Mouse (Mus musculus) kidney, postnatal 0 days (tissue): Measurements from ENCODE around the gene Csrp2. TPM values are rescaled to one million over a fixed set of nuclear protein-coding genes. Genes with fewer than 3 reads are reported as not detected.

Experiments used
- ATAC-seq: fragments of 200-750 bp; cut with Nextera tagmentation; replicated peaks from 2 replicates; pipeline ENCODE4 v1.8.0; 2017; ENCODE audit warnings: low read depth, moderate number of reproducible peaks, moderate TSS enrichment, moderate library complexity; ENCODE audit not compliant: low FRiP score
- DNase-seq: peaks from one replicate; pipeline ENCODE4 v3.0.0-alpha.2; 2016; ENCODE audit warnings: low spot score
- H3K27ac ChIP-seq: fragments of 300-500 bp; sonication (generic); 2 replicates; pipeline ENCODE4 v1.5.1; 2014; ENCODE audit warnings: mild to moderate bottlenecking
- H3K27me3 ChIP-seq: fragments of 300-500 bp; sonication (generic); 2 replicates; pipeline ENCODE4 v1.6.1; 2014; ENCODE audit warnings: low read length, mixed read lengths; ENCODE audit not compliant: insufficient read depth
- H3K36me3 ChIP-seq: fragments of 300-500 bp; sonication (generic); 2 replicates; pipeline ENCODE4 v1.6.1; 2014; ENCODE audit warnings: low read length, mixed read lengths; ENCODE audit not compliant: insufficient read depth
- H3K4me1 ChIP-seq: fragments of 300-500 bp; sonication (generic); replicated peaks from 2 replicates; pipeline ENCODE4 v1.6.1; 2014; ENCODE audit warnings: antibody characterized with exemption, low read length, mixed read lengths; ENCODE audit not compliant: insufficient read depth
- H3K4me2 ChIP-seq: fragments of 300-500 bp; sonication (generic); 2 replicates; pipeline ENCODE4 v1.6.1; 2014; ENCODE audit warnings: mild to moderate bottlenecking, low read length, moderate library complexity, mixed read lengths
- H3K4me3 ChIP-seq: fragments of 300-500 bp; sonication (generic); replicated peaks from 2 replicates; pipeline ENCODE4 v1.5.1; 2014; ENCODE audit warnings: low read depth, low read length
- H3K9ac ChIP-seq: fragments of 300-500 bp; sonication (generic); 2 replicates; pipeline ENCODE4 v1.6.1; 2014; ENCODE audit warnings: low read depth, low read length
- H3K9me3 ChIP-seq: fragments of 300-500 bp; sonication (generic); replicated peaks from 2 replicates; pipeline ENCODE4 v1.6.1; 2016; ENCODE audit warnings: low read length, inconsistent platforms, mixed read lengths
- CTCF ChIP-seq: IDR thresholded peaks from 2 replicates; pipeline ENCODE4 v1.5.1; 2016; ENCODE audit warnings: antibody characterized with exemption, low read depth, mild to moderate bottlenecking, moderate library complexity
- WGBS: fragments of 180-500 bp; shearing (Covaris S2); extraction: QIAGEN DNeasy Blood & Tissue Kit; methylation state at CpG from one replicate; pipeline ENCODE4 v1.1.7; 2014; 5-methylcytosine and 5-hydroxymethylcytosine counted together
- polyA plus RNA-seq: library from polyadenylated mRNA; unstranded; fragments of >200 nt; fragmentation: Nextera tagmentation; extraction: Ambion mirVana; gene quantifications from 2 replicates; pipeline ENCODE4 v1.2.1, GENCODE M21; 2015

The Csrp2 gene
- polyA plus RNA-seq: 206 and 218 TPM in 2 replicates

GRCm38 (mm10) chr10:110919531-110920343, at the start of gene Csrp2:
Gene Csrp2 (plus strand): TSS chr10:110919789.
- ATAC-seq (peak; percentile 92), DNase-seq (peak; percentile 98)
- Histone ChIP-seq H3K4me3 (peak within 1 kb of the TSS; percentile 68), H3K36me3 (no peaks in the 10 kb centered on the region), H3K27ac (peak within 1 kb of the TSS; percentile 96), H3K9me3 (no peaks in the 10 kb centered on the region), H3K4me2 (peak within 1 kb of the TSS; percentile 90), H3K4me1 (peaks cover 18% of the 10 kb centered on the region), H3K27me3 (no peaks in the 10 kb centered on the region), H3K9ac (peak within 1 kb of the TSS; percentile 88)
- no peak for TF ChIP-seq CTCF
- under 1% methylated on average over 62 of the region's 67 CpGs for WGBS

GRCm38 (mm10) chr10:110874853-110875252, 44.7 kb upstream of the Csrp2 start:
- no peak for ATAC-seq
- no peak overlapping the region for H3K27ac ChIP-seq
- H3K27me3 ChIP-seq: no peaks in the 10 kb centered on the region
- no peak overlapping the region for H3K9ac ChIP-seq
- peaks cover 16% of the 10 kb centered on the region for H3K4me1 ChIP-seq
- TF ChIP-seq CTCF: no peak
- 73% methylated on average over 8 of the region's 8 CpGs for WGBS
- no peak overlapping the region for H3K4me3 ChIP-seq
- H3K36me3 ChIP-seq: no peaks in the 10 kb centered on the region
- no peaks in the 10 kb centered on the region; the same call in 1 of the 2 replicates for H3K9me3 ChIP-seq
- DNase-seq: no peak
- no peak overlapping the region for H3K4me2 ChIP-seq

GRCm38 (mm10) chr10:110876956-110877355, 42.6 kb upstream of the Csrp2 start:
- ATAC-seq (no peak), DNase-seq (no peak)
- H3K36me3 ChIP-seq: no peaks in the 10 kb centered on the region
- H3K4me2 ChIP-seq: no peak overlapping the region
- H3K4me3 ChIP-seq: no peak overlapping the region
- H3K27me3 ChIP-seq: no peaks in the 10 kb centered on the region
- no peak overlapping the region for H3K9ac ChIP-seq
- H3K4me1 ChIP-seq: peaks cover 18% of the 10 kb centered on the region
- TF ChIP-seq CTCF: no peak
- 96% methylated on average over 3 of the region's 3 CpGs for WGBS
- no peak overlapping the region for H3K27ac ChIP-seq
- no peaks in the 10 kb centered on the region for H3K9me3 ChIP-seq

GRCm38 (mm10) chr10:110877851-110878250, 41.7 kb upstream of the Csrp2 start:
- H3K27ac ChIP-seq: no peak overlapping the region
- WGBS: 48% methylated on average over 8 of the region's 8 CpGs
- DNase-seq (no peak), ATAC-seq (no peak)
- no peaks in the 10 kb centered on the region for H3K36me3 ChIP-seq
- H3K4me2 ChIP-seq: no peak overlapping the region
- no peaks in the 10 kb centered on the region for H3K27me3 ChIP-seq
- TF ChIP-seq CTCF: no peak
- no peak overlapping the region for H3K9ac ChIP-seq
- H3K4me1 ChIP-seq: peaks cover 18% of the 10 kb centered on the region
- no peaks in the 10 kb centered on the region for H3K9me3 ChIP-seq
- H3K4me3 ChIP-seq: no peak overlapping the region

- no peak overlapping the region for H3K4me2 ChIP-seq
- H3K9ac ChIP-seq: no peak overlapping the region
- no peaks in the 10 kb centered on the region for H3K36me3 ChIP-seq
- no peak overlapping the region for H3K4me3 ChIP-seq
- no peak for TF ChIP-seq CTCF
- H3K4me1 ChIP-seq: peaks cover 18% of the 10 kb centered on the region
- DNase-seq (peak; percentile 47), ATAC-seq (no peak)
- 28% methylated on average over 5 of the region's 5 CpGs for WGBS
- H3K9me3 ChIP-seq: no peaks in the 10 kb centered on the region
- H3K27me3 ChIP-seq: no peaks in the 10 kb centered on the region
- H3K27ac ChIP-seq: peak overlapping the region; percentile 58; the same call in 1 of the 2 replicates
Observed at GRCm38 (mm10) chr10:110878641-110879040, 40.9 kb upstream of the Csrp2 start.

GRCm38 (mm10) chr10:110879426-110880066, 40.0 kb upstream of the Csrp2 start:
- DNase-seq: peak; percentile 59
- Histone ChIP-seq H3K27me3 (no peaks in the 10 kb centered on the region), H3K4me1 (peaks cover 18% of the 10 kb centered on the region), H3K4me3 (no peak overlapping the region), H3K36me3 (no peaks in the 10 kb centered on the region), H3K9me3 (no peaks in the 10 kb centered on the region), H3K9ac (no peak overlapping the region), H3K4me2 (peak overlapping the region; percentile 1; the same call in 1 of the 2 replicates), H3K27ac (peak overlapping the region; percentile 58)
- WGBS: 8% methylated on average over 7 of the region's 7 CpGs
- no peak for TF ChIP-seq CTCF
- ATAC-seq: peak; percentile 63
